Mouse (Mus musculus): ENCODE measurements around the gene 1110002E22Rik.

- TF ChIP-seq CTCF (IDR thresholded peaks at IDR 0.05 in 2 of 3, conservative IDR thresholded peaks at IDR 0.05 in 1 of 3; ENCODE audit: control insufficient read depth in 1 of 3, insufficient read depth in 1 of 3, low read depth in 2 of 3, low read length in 3 of 3, poor library complexity in 1 of 3, severe bottlenecking in 1 of 3), result no peak
- TF ChIP-seq EP300 (IDR thresholded peaks at IDR 0.05; ENCODE audit: low read depth in 1 of 2, low read length in 2 of 2), result no peak
- no peak for TF ChIP-seq POLR2A (IDR thresholded peaks at IDR 0.05; ENCODE audit: control insufficient read depth in 1 of 2, insufficient read depth in 1 of 2, low read depth in 1 of 2, low read length in 2 of 2, poor library complexity in 1 of 2)
- no peak for TF ChIP-seq POLR2AphosphoS5 (IDR thresholded peaks at IDR 0.05; ENCODE audit: borderline replicate concordance, low read depth, low read length)
- no peak for TF ChIP-seq KAT2A (conservative IDR thresholded peaks at IDR 0.05; ENCODE audit: low read depth, low read length)
- TF ChIP-seq GATA1 (IDR thresholded peaks at IDR 0.05; ENCODE audit: low read depth, low read length), result no peak
- TF ChIP-seq MAX (IDR thresholded peaks at IDR 0.05; ENCODE audit: low read length), result no peak
- TF ChIP-seq SIN3A (IDR thresholded peaks at IDR 0.05; ENCODE audit: low read length), result no peak
- TF ChIP-seq POLR2AphosphoS2 (IDR thresholded peaks at IDR 0.05; ENCODE audit: low read length), result no peak
- no peak for TF ChIP-seq BHLHE40 (IDR thresholded peaks at IDR 0.05; ENCODE audit: borderline replicate concordance, low read depth, low read length)
- TF ChIP-seq RAD21 (IDR thresholded peaks at IDR 0.05; ENCODE audit: low read depth, low read length), result no peak
- TF ChIP-seq NRF1 (IDR thresholded peaks at IDR 0.05; ENCODE audit: insufficient read depth, low read depth, low read length, poor library complexity, severe bottlenecking), result no peak
Observed at GRCm38 (mm10) chr3:138071004-138071403, 6.2 kb downstream of the 1110002E22Rik start.

Data from MEL (cell line).